Mouse (Mus musculus): ENCODE measurements around the gene Gna11.

Gene Gna11

DNA sequence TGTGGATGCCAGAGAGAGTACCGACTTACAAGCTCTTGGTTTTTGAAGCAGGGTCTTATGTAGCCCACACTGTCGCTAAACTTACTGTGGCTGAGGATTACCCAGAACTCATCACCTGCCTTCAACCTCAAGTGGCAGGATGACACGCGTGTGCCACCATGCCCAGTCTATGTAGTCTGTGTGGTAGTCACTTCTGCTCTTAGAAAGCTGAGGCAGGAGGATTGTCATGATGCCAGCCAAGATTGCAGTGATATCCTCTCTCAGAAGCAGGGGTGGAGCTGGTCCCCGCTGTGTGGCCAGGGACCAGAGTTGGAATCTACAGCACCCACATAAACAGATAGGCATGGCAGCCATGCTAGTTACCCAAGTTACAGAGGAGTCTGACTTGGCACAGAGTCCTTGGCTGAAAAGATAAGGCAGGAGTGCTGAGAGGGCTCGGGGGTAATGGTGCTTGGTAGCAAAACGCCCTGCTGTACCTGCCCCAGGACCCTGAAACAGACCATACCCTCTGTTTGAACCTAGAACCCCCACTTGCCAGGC is 59.4 kb downstream of the Gna11 start:
- no peak for DNase-seq (ENCODE audit: low spot score in 2 of 2)

DNA sequence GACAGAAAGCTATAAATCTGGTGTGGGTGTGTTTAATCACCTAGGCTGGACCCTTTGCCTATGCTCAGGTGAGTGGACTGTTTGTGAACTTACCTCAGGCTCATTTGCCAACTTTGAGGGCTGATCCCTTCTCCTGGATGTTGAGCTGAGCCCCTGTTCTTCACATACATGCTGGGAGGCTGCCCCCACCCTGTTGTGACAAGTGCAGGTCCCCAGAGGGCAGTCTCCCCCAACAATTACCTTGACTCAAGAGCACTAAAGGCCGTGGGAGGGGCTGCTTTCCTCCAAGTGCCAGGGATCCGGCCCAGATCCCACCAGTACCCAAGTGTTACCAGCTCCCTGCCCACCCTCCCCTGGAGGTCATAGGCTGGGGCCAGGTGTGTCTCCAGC is 59.9 kb downstream of the Gna11 start:
- no peak for DNase-seq (ENCODE audit: low spot score in 2 of 2)

DNA sequence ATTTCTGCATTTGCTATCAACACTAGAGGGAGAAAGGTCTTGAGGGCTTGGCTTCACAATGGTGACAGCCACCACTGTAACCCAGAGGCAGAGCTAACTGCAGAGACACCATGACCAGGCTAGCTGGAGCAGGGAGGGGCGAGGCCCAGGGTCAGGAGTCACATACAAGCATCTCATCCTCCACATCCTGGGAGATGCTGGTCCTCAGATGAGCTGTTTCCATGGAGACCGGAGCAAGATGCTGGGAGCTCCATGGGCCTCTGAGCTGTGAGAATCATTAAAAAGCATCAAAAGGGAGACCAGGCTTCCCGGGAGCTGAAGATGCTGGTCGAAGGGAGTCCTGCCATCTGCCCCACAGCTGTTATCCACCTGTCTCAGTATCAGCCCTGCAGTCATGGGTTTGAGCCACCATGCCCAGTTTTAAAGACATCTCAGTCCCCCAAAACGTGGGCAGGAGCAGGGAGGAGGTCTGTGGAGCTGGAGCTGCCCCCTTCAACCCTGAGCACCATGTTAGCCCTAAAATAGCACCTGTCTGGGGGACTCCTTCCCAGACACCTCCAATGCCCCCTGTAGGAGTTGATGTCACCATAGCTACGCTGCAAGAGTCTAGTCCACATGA is 60.4 kb downstream of the Gna11 start:
- no peak for DNase-seq (ENCODE audit: low spot score in 2 of 2)

DNA sequence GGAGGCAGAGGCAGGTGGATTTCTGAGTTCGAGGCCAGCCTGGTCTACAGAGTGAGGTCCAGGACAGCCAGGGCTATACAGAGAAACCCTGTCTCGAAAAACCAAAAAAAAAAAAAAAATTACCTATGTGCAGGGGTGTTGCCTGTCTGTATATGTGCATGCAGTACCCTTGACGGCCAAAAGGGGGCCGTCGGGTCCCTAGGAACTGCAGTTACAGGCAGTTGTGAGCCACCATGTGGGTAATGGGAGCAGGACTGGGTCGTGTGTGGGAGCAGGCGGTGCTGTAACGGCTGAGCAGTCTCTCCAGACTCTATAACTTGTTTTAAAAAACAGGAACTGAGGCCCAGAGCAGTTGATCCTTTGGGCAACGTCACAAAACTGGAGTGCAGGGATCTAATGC is 61.0 kb downstream of the Gna11 start:
- DNase-seq (ENCODE audit: low spot score in 2 of 2), result no peak

DNA sequence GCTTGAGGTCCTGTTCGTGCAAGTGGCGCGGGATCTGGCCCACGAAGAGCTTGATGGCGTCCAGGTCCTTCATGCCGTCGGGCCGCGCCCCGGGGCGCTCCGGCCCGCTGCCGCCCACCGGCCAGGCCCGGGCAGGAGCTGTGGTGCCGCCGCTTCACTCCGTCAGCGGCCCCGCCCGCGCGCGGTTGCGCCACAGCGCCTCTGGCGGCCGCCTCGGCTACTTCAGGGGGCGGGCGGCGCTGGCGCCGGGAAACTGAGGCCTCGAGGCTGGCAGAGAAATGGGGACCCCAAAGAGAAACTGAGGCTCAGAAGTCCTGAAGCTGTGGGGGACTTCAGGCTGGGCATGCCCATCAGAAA is 62.5 kb downstream of the Gna11 start, which contains the start of gene Celf5:
Gene Celf5 (minus strand): TSS at position 177 of the 357 bp plus-strand sequence.
- peak in 1 of 2 experiments; percentile 75 for DNase-seq (ENCODE audit: low spot score in 2 of 2)

DNA sequence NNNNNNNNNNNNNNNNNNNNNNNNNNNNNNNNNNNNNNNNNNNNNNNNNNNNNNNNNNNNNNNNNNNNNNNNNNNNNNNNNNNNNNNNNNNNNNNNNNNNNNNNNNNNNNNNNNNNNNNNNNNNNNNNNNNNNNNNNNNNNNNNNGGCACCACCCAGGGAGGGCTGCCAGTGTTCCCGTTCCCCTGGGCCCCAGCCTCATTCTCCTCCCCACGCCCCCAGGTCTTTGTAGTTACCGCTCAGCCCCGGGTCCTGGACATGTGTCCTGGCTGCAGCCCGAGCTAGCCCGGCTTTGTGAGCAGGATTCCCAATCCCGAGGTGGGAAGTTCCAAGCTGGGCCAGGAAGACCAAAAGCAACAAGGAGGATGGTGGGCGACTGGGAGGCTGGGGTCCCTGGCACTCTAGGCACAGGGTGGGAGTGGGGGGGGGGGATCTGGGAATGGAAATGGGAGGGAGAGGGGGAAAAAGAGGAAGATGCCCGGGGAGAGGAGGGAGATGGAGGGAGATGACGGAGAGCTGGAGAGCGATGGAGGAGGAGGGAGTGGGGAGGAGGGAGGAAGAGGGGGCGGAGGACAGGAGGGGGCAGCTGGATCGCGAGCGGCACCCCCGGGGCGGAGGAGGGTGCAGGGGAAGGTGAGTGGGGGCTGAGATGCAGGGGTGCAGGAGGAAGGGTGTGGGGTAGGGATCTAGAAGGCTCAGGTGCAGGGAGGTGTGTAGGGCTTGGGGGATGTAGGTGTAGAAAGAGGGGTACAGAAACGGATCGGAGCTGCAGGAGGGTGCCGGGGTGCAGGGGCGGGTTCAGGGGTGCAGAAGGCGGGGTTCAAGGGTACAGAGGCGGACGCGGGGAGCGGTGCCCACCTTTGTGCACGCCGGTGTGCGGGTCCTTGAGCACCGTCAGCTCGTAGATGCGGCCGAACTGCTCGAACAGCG is 63.1 kb downstream of the Gna11 start:
- no peak for DNase-seq (ENCODE audit: low spot score in 2 of 2)

All from urinary bladder, adult 18-20 months (tissue).